Mouse (Mus musculus) midbrain, embryonic 14.5 days (tissue): ENCODE data around the gene Peli2. TPM values are rescaled to one million over a fixed set of nuclear protein-coding genes. Genes with fewer than 3 reads are reported as not detected.

Source experiments
- ATAC-seq: fragments of 200-750 bp; cut with Nextera tagmentation; 2 replicates; pipeline ENCODE4 v1.8.0; 2017; ENCODE audit warnings: moderate number of reproducible peaks, moderate library complexity; ENCODE audit not compliant: low FRiP score, low TSS enrichment
- DNase-seq: peaks from one replicate; pipeline ENCODE4 v3.0.0-alpha.2; 2015
- H3K27ac ChIP-seq: fragments of 300-500 bp; sonication (generic); replicated peaks from 2 replicates; pipeline ENCODE4 v1.5.1; 2014; ENCODE audit warnings: mild to moderate bottlenecking, low read depth, low read length, moderate library complexity
- H3K27me3 ChIP-seq: fragments of 300-500 bp; sonication (generic); 2 replicates; pipeline ENCODE4 v1.6.1; 2014; ENCODE audit warnings: low read length, control low read depth, mixed read lengths; ENCODE audit not compliant: control insufficient read depth, insufficient read depth
- H3K36me3 ChIP-seq: fragments of 300-500 bp; sonication (generic); 2 replicates; pipeline ENCODE4 v1.6.1; 2014; ENCODE audit warnings: low read length, control low read depth; ENCODE audit not compliant: control insufficient read depth, insufficient read depth
- H3K4me1 ChIP-seq: fragments of 300-500 bp; sonication (generic); 2 replicates; pipeline ENCODE4 v1.6.1; 2014; ENCODE audit warnings: mild to moderate bottlenecking, antibody characterized with exemption, low read length, control low read depth; ENCODE audit not compliant: control insufficient read depth, insufficient read depth
- H3K4me2 ChIP-seq: fragments of 300-500 bp; sonication (generic); 2 replicates; pipeline ENCODE4 v1.6.1; 2014; ENCODE audit warnings: mild to moderate bottlenecking, low read length, moderate library complexity
- H3K4me3 ChIP-seq: fragments of 300-500 bp; sonication (generic); replicated peaks from 2 replicates; pipeline ENCODE4 v1.5.1; 2014; ENCODE audit warnings: low read depth, low read length
- H3K9ac ChIP-seq: fragments of 300-500 bp; sonication (generic); replicated peaks from 2 replicates; pipeline ENCODE4 v1.6.1; 2014; ENCODE audit warnings: mild to moderate bottlenecking, low read length, moderate library complexity
- H3K9me3 ChIP-seq: fragments of 300-500 bp; sonication (generic); 2 replicates; pipeline ENCODE4 v1.6.1; 2016; ENCODE audit warnings: low read length, control low read depth, mixed read lengths; ENCODE audit not compliant: control insufficient read depth
- WGBS: fragments of 180-500 bp; shearing (Covaris S2); extraction: QIAGEN DNeasy Blood & Tissue Kit; methylation state at CpG from one replicate; pipeline ENCODE4 v1.1.7; 2014; 5-methylcytosine and 5-hydroxymethylcytosine counted together
- polyA plus RNA-seq: library from polyadenylated mRNA; unstranded; fragments of >200 nt; fragmentation: Nextera tagmentation; extraction: Ambion mirVana; gene quantifications from 2 replicates; pipeline ENCODE4 v1.2.1, GENCODE M21; 2014

The Peli2 gene
- polyA plus RNA-seq, 1 experiment from 2014 or later: 8.6 TPM

- Histone ChIP-seq H3K36me3 (peaks cover 7% of the 10 kb centered on the region; the same call in 1 of the 2 replicates), H3K27me3 (no peaks in the 10 kb centered on the region), H3K9ac (no peak overlapping the region), H3K9me3 (no peaks in the 10 kb centered on the region), H3K27ac (no peak overlapping the region), H3K4me2 (no peak overlapping the region), H3K4me3 (no peak overlapping the region), H3K4me1 (peaks cover 10% of the 10 kb centered on the region; the same call in 1 of the 2 replicates)
- ATAC-seq (no peak), DNase-seq (no peak)
- 97% methylated on average over 8 of the region's 8 CpGs for WGBS
Observed at GRCm38 (mm10) chr14:48254696-48255095, 134.1 kb downstream of the Peli2 start.

- Histone ChIP-seq H3K9ac (no peak overlapping the region), H3K27ac (no peak overlapping the region), H3K9me3 (no peaks in the 10 kb centered on the region), H3K36me3 (peaks cover 7% of the 10 kb centered on the region; the same call in 1 of the 2 replicates), H3K4me2 (no peak overlapping the region), H3K27me3 (no peaks in the 10 kb centered on the region), H3K4me3 (no peak overlapping the region), H3K4me1 (peaks cover 10% of the 10 kb centered on the region; the same call in 1 of the 2 replicates)
- ATAC-seq: no peak
- DNase-seq: no peak
- WGBS: 58% methylated on average over 5 of the region's 5 CpGs
Observed at GRCm38 (mm10) chr14:48255290-48255689, 134.7 kb downstream of the Peli2 start.

GRCm38 (mm10) chr14:48257759-48258158 is 137.1 kb downstream of the Peli2 start:
- Histone ChIP-seq H3K27me3 (no peaks in the 10 kb centered on the region), H3K4me2 (no peak overlapping the region), H3K27ac (no peak overlapping the region), H3K4me3 (no peak overlapping the region), H3K9me3 (no peaks in the 10 kb centered on the region), H3K9ac (no peak overlapping the region), H3K36me3 (peaks cover 5% of the 10 kb centered on the region; the same call in 1 of the 2 replicates), H3K4me1 (0 out of 2 replicates have a peak, but pooled peaks cover 5% of the 10 kb centered on the region)
- peak; percentile 32 for DNase-seq
- ATAC-seq: no peak
- WGBS: 84% methylated on average over 7 of the region's 7 CpGs

- H3K27me3 ChIP-seq: no peaks in the 10 kb centered on the region
- no peak overlapping the region for H3K9ac ChIP-seq
- H3K9me3 ChIP-seq: no peaks in the 10 kb centered on the region
- ATAC-seq (no peak), DNase-seq (no peak)
- H3K36me3 ChIP-seq: peaks cover 4% of the 10 kb centered on the region; the same call in 1 of the 2 replicates
- H3K4me2 ChIP-seq: no peak overlapping the region
- no peak overlapping the region for H3K27ac ChIP-seq
- 91% methylated on average over 10 of the region's 10 CpGs for WGBS
- H3K4me3 ChIP-seq: no peak overlapping the region
- 0 out of 2 replicates have a peak, but pooled peaks cover 5% of the 10 kb centered on the region for H3K4me1 ChIP-seq
Observed at GRCm38 (mm10) chr14:48258696-48259366, 138.2 kb downstream of the Peli2 start.

GRCm38 (mm10) chr14:48263146-48263545 is 142.5 kb downstream of the Peli2 start:
- Histone ChIP-seq H3K27me3 (no peaks in the 10 kb centered on the region), H3K4me3 (no peak overlapping the region), H3K9ac (no peak overlapping the region), H3K27ac (no peak overlapping the region), H3K4me2 (no peak overlapping the region), H3K36me3 (no peaks in the 10 kb centered on the region), H3K9me3 (no peaks in the 10 kb centered on the region), H3K4me1 (no peaks in the 10 kb centered on the region)
- ATAC-seq (no peak), DNase-seq (no peak)
- WGBS: 95% methylated on average over 4 of the region's 4 CpGs

GRCm38 (mm10) chr14:48266710-48267109 is 146.1 kb downstream of the Peli2 start:
- Histone ChIP-seq H3K27me3 (no peaks in the 10 kb centered on the region), H3K4me3 (no peak overlapping the region), H3K9me3 (no peaks in the 10 kb centered on the region), H3K9ac (no peak overlapping the region), H3K27ac (no peak overlapping the region), H3K36me3 (no peaks in the 10 kb centered on the region), H3K4me2 (no peak overlapping the region), H3K4me1 (no peaks in the 10 kb centered on the region)
- no peak for DNase-seq
- ATAC-seq: no peak
- 88% methylated on average over 6 of the region's 6 CpGs for WGBS

GRCm38 (mm10) chr14:48278291-48278690 is 157.7 kb downstream of the Peli2 start:
- H3K9ac ChIP-seq: no peak overlapping the region
- no peaks in the 10 kb centered on the region for H3K27me3 ChIP-seq
- no peak overlapping the region for H3K4me2 ChIP-seq
- no peaks in the 10 kb centered on the region for H3K36me3 ChIP-seq
- H3K9me3 ChIP-seq: no peaks in the 10 kb centered on the region
- DNase-seq (no peak), ATAC-seq (no peak)
- H3K27ac ChIP-seq: no peak overlapping the region
- H3K4me1 ChIP-seq: no peaks in the 10 kb centered on the region
- no peak overlapping the region for H3K4me3 ChIP-seq
- 75% methylated on average over 1 of the region's 1 CpGs for WGBS

- Histone ChIP-seq H3K4me3 (no peak overlapping the region), H3K27ac (no peak overlapping the region), H3K27me3 (no peaks in the 10 kb centered on the region), H3K9ac (no peak overlapping the region), H3K4me1 (no peaks in the 10 kb centered on the region), H3K4me2 (no peak overlapping the region), H3K36me3 (no peaks in the 10 kb centered on the region), H3K9me3 (no peaks in the 10 kb centered on the region)
- ATAC-seq (no peak), DNase-seq (no peak)
- WGBS: 91% methylated on average over 5 of the region's 5 CpGs
Observed at GRCm38 (mm10) chr14:48286949-48287348, 166.3 kb downstream of the Peli2 start.

GRCm38 (mm10) chr14:48287581-48287980 is 167.0 kb downstream of the Peli2 start:
- H3K4me3 ChIP-seq: no peak overlapping the region
- no peak overlapping the region for H3K9ac ChIP-seq
- no peaks in the 10 kb centered on the region for H3K9me3 ChIP-seq
- H3K4me1 ChIP-seq: no peaks in the 10 kb centered on the region
- no peak overlapping the region for H3K4me2 ChIP-seq
- WGBS: 93% methylated on average over 4 of the region's 4 CpGs
- ATAC-seq: no peak
- DNase-seq: no peak
- H3K27ac ChIP-seq: no peak overlapping the region
- H3K36me3 ChIP-seq: no peaks in the 10 kb centered on the region
- H3K27me3 ChIP-seq: no peaks in the 10 kb centered on the region
